Mouse (Mus musculus) midbrain, embryonic 11.5 days (tissue): ENCODE data around the gene Adrb1. TPM values are rescaled to one million over a fixed set of nuclear protein-coding genes. Genes with fewer than 3 reads are reported as not detected.

Experiments
- ATAC-seq: fragments of 200-750 bp; cut with Nextera tagmentation; 2 replicates; pipeline ENCODE4 v1.8.0; 2017; ENCODE audit warnings: moderate TSS enrichment, moderate library complexity; ENCODE audit not compliant: low FRiP score
- DNase-seq: peaks from one replicate; pipeline ENCODE4 v3.0.0; 2015; ENCODE audit warnings: low spot score; ENCODE audit errors: missing footprints
- H3K27ac ChIP-seq: fragments of 300-500 bp; sonication (generic); 2 replicates; pipeline ENCODE4 v1.5.1; 2014; ENCODE audit warnings: low read depth, low read length
- H3K27me3 ChIP-seq: fragments of 300-500 bp; sonication (generic); 2 replicates; pipeline ENCODE4 v1.6.1; 2014; ENCODE audit warnings: mild to moderate bottlenecking, low read length, moderate library complexity, mixed read lengths; ENCODE audit not compliant: control insufficient read depth, insufficient read depth
- H3K36me3 ChIP-seq: fragments of 300-500 bp; sonication (generic); 2 replicates; pipeline ENCODE4 v1.6.1; 2014; ENCODE audit warnings: mild to moderate bottlenecking, low read length, moderate library complexity, mixed read lengths; ENCODE audit not compliant: control insufficient read depth, insufficient read depth
- H3K4me1 ChIP-seq: fragments of 300-500 bp; sonication (generic); 2 replicates; pipeline ENCODE4 v1.6.1; 2014; ENCODE audit warnings: low read length; ENCODE audit not compliant: control insufficient read depth, insufficient read depth
- H3K4me2 ChIP-seq: fragments of 300-500 bp; sonication (generic); 2 replicates; pipeline ENCODE4 v1.6.1; 2014; ENCODE audit warnings: mild to moderate bottlenecking, moderate library complexity
- H3K4me3 ChIP-seq: fragments of 300-500 bp; sonication (generic); 2 replicates; pipeline ENCODE4 v1.5.1; 2014; ENCODE audit warnings: low read depth, low read length
- H3K9ac ChIP-seq: fragments of 300-500 bp; sonication (generic); 2 replicates; pipeline ENCODE4 v1.6.1; 2014; ENCODE audit warnings: low read length
- H3K9me3 ChIP-seq: fragments of 300-500 bp; sonication (generic); 2 replicates; pipeline ENCODE4 v1.6.1; 2016; ENCODE audit warnings: low read length; ENCODE audit not compliant: control insufficient read depth
- WGBS: fragments of 180-500 bp; shearing (Covaris S2); extraction: QIAGEN DNeasy Blood & Tissue Kit; methylation state at CpG from one replicate; pipeline ENCODE4 v1.1.7; 2014; 5-methylcytosine and 5-hydroxymethylcytosine counted together
- polyA plus RNA-seq: library from polyadenylated mRNA; unstranded; fragments of >200 nt; fragmentation: Nextera tagmentation; extraction: Ambion mirVana; gene quantifications from 2 replicates; pipeline ENCODE4 v1.2.1, GENCODE M21; 2014

The Adrb1 gene
- polyA plus RNA-seq, 1 experiment from 2014 or later, result 0.15 TPM

DNA sequence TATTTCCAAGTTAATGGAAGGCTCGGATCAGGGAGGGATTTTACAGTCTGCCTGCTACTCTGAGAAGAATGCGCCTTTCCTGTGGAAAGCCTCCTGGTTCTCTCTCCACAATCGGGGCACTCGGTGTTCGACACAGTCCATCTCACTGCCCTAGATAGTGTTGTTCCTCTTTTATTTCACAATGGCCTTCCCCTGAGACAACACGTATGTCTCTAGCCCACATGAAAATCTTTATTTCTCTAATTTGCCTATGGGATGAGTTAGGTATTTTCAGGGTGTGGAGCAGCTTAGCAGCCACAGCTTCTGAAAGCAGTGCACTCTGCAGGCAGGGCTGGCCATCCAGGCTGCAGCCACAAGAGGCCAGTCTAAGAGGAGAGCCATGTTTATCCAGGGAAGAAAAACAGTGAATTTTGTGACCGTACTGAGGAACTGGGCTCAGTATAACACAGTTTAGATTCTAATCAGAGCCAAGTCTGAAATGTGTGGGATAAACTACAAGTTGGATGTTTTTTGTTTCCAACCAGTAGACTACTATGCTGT, 12.1 kb downstream of the Adrb1 start:
- Histone ChIP-seq H3K9ac (no peak overlapping the region), H3K9me3 (no peaks in the 10 kb centered on the region)
- ATAC-seq, result no peak

DNA sequence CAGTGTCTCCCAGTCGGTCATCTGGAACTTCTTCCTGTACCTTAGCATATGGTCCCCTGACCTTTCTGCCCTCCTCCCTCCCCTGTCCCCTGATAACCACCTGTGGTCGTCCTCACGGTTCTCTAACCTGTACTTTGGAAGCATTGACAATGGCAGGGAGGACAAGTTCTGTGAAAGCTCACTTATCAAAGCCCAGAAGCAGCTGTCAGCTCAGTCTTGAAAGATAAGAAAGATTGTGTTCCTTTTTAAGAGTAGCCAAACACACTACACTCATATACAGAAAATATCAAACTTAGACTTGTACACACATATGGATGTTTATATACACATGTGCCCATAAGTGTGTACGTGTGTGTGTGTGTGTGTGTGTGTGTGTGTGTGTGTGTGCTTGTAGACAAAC, 13.7 kb downstream of the Adrb1 start:
- WGBS, result 76% methylated on average over 4 of the region's 4 CpGs
- Histone ChIP-seq H3K4me1 (no peaks in the 10 kb centered on the region), H3K9ac (no peak overlapping the region), H3K27ac (no peak overlapping the region), H3K36me3 (no peaks in the 10 kb centered on the region), H3K9me3 (no peaks in the 10 kb centered on the region), H3K4me3 (no peak overlapping the region), H3K27me3 (no peaks in the 10 kb centered on the region; the same call in 1 of the 2 replicates), H3K4me2 (no peak overlapping the region)
- DNase-seq (no peak), ATAC-seq (no peak)

More for the DNA sequence above, 12.1 kb downstream of the Adrb1 start:
- no peaks in the 10 kb centered on the region for H3K36me3 ChIP-seq
- H3K4me3 ChIP-seq, result no peak overlapping the region
- 58% methylated on average over 7 of the region's 7 CpGs for WGBS
- no peaks in the 10 kb centered on the region; the same call in 1 of the 2 replicates for H3K4me1 ChIP-seq
- no peaks in the 10 kb centered on the region; the same call in 1 of the 2 replicates for H3K27me3 ChIP-seq
- no peak overlapping the region for H3K27ac ChIP-seq
- DNase-seq, result no peak
- H3K4me2 ChIP-seq, result no peak overlapping the region

DNA sequence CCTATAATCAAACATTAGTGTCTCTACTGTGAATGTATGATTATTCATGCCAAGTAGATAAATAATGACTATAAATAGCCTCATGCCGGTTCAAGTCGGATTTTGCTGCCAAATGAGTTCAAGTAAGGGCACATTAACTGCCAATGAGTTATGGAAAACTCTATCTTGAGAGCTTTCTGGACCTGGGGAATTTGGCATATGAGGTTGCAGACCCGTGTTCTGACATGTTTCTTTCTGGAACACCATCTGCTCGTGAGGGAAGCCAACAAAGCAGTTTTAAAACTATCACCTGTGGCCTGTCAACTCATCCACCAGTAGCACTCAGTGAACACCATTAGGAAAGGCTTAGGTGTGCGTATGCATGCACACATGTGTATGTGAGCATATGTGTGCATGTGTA, 14.3 kb downstream of the Adrb1 start:
- 86% methylated on average over 5 of the region's 5 CpGs for WGBS

DNA sequence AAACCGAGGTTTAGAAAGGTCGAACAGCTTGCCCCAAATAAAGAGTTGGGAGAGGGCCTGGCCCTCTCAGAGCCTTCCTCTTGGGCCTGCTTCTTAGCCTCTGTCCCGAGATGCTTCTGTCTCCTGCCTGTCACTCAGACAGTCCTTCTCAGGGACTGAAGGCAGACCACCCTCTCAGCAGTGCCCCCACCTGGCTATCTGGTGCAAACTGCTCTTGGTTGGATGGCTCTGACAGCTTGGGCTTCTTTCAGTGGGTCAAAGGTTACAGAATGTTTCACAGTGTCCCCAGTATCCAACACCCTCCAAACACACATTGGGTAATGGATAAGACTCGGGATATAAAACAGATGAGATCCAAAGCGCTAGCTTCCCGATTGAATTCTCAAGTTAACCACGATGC, 23.1 kb downstream of the Adrb1 start:
- no peak overlapping the region for H3K27ac ChIP-seq
- H3K4me2 ChIP-seq, result no peak overlapping the region
- ATAC-seq, result 0 out of 2 replicates have a peak, but pooled peaks have one; percentile 11
- H3K36me3 ChIP-seq, result no peaks in the 10 kb centered on the region
- WGBS, result 69% methylated on average over 7 of the region's 7 CpGs
- no peak for DNase-seq
- no peak overlapping the region for H3K4me3 ChIP-seq
- no peaks in the 10 kb centered on the region for H3K9me3 ChIP-seq
- H3K27me3 ChIP-seq, result no peaks in the 10 kb centered on the region
- no peak overlapping the region for H3K9ac ChIP-seq
- H3K4me1 ChIP-seq, result no peaks in the 10 kb centered on the region

More for the DNA sequence above, 14.3 kb downstream of the Adrb1 start:
- ATAC-seq (no peak), DNase-seq (no peak)
- H3K4me1 ChIP-seq, result no peaks in the 10 kb centered on the region
- no peak overlapping the region for H3K27ac ChIP-seq
- no peaks in the 10 kb centered on the region for H3K36me3 ChIP-seq
- H3K9me3 ChIP-seq, result no peaks in the 10 kb centered on the region
- H3K4me2 ChIP-seq, result no peak overlapping the region
- no peak overlapping the region for H3K9ac ChIP-seq
- H3K4me3 ChIP-seq, result no peak overlapping the region
- H3K27me3 ChIP-seq, result no peaks in the 10 kb centered on the region

DNA sequence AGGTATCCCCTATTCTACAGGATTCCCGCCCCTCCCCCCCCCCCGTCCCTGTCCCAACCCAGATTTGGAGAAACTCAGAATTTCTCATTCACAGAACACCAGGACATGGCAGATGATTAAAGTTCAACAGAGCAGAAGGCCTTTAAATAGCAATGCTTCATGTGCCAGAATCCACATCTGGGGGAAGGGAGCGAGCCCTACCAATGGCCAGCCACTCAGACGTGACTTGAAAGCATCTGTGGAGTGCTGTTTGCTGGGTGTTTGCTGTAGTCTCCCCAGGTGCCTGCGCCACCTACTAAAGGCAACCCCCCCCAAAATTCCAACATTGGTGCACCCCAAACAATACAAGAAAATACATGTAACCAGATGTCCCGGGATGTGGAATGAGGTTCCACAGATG, 23.5 kb downstream of the Adrb1 start:
- H3K4me1 ChIP-seq, result no peaks in the 10 kb centered on the region; the same call in 1 of the 2 replicates
- no peaks in the 10 kb centered on the region for H3K27me3 ChIP-seq
- no peaks in the 10 kb centered on the region for H3K36me3 ChIP-seq
- no peaks in the 10 kb centered on the region for H3K9me3 ChIP-seq
- H3K9ac ChIP-seq, result no peak overlapping the region
- 69% methylated on average over 5 of the region's 6 CpGs for WGBS
- H3K4me2 ChIP-seq, result no peak overlapping the region
- ATAC-seq (no peak), DNase-seq (no peak)
- no peak overlapping the region for H3K27ac ChIP-seq
- H3K4me3 ChIP-seq, result no peak overlapping the region

DNA sequence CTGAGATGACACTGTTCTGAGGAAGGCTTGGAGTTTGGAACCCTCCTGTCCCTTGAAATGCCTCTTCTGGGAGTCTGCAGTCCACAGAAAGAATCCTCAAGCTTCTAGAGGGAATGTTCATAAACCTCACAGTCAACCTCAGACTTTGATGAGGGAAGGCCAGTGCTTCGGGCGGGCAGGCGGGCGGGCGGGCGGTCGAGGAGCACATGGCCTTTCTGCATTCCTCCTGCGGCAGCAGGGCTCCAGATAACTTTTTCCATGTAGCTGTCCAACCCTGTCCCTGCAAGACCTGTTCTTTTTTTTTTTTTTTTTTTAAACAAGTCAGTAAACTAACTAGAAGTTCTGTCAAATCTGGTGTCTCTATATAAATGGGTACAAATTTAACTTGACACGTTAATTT, 24.6 kb downstream of the Adrb1 start:
- no peak overlapping the region for H3K27ac ChIP-seq
- H3K4me1 ChIP-seq, result peaks cover 2% of the 10 kb centered on the region; the same call in 1 of the 2 replicates
- H3K36me3 ChIP-seq, result no peaks in the 10 kb centered on the region
- no peak overlapping the region for H3K4me2 ChIP-seq
- WGBS, result 92% methylated on average over 9 of the region's 9 CpGs
- no peak overlapping the region for H3K9ac ChIP-seq
- ATAC-seq (no peak), DNase-seq (no peak)
- H3K4me3 ChIP-seq, result no peak overlapping the region
- no peaks in the 10 kb centered on the region for H3K9me3 ChIP-seq
- H3K27me3 ChIP-seq, result no peaks in the 10 kb centered on the region

DNA sequence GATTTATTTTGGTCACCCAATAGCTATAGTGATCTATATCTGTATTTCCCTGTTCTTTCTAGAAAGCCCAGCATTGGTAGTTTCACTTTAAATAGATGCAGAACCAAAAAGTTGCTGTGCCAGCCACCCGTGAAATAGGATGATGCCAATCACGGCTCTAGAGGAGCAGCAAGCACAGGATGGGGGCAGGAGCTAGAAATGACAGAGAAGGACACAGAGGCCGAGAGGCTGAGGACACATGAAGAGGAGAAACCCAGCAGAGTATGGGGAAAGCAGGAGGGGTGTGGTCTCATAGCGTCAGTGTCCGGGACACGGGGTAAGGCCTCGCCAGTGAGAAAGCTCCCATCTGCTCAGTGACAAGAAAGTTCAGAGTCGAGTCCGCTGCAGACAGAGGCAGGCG, 25.9 kb downstream of the Adrb1 start:
- no peak overlapping the region for H3K27ac ChIP-seq
- no peak overlapping the region for H3K9ac ChIP-seq
- no peak for DNase-seq
- no peaks in the 10 kb centered on the region for H3K27me3 ChIP-seq
- no peaks in the 10 kb centered on the region for H3K36me3 ChIP-seq
- H3K4me2 ChIP-seq, result no peak overlapping the region
- ATAC-seq, result no peak
- no peak overlapping the region for H3K4me3 ChIP-seq
- no peaks in the 10 kb centered on the region for H3K9me3 ChIP-seq
- H3K4me1 ChIP-seq, result peaks cover 2% of the 10 kb centered on the region; the same call in 1 of the 2 replicates
- WGBS, result 74% methylated on average over 10 of the region's 10 CpGs

DNA sequence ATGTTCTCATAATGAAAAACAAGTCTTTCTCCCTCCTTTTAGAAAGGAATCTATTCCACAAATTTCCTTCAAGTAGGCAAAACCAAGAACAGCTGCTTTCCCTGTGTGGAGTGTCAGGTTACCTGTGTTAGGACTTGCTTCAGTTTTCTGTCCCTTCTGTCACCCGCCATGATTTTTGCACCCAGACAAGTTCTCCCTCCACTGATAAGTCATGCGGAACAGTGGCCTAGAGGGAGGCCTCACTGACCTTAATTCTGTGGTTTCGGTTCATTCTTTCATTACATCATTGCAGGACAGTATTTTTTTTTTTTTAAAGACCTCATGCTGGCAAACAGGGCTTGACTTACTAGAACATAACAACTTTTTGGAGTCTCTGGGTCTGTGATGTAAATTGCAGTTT, 27.3 kb downstream of the Adrb1 start:
- Histone ChIP-seq H3K27ac (no peak overlapping the region), H3K4me2 (no peak overlapping the region), H3K9ac (no peak overlapping the region), H3K36me3 (no peaks in the 10 kb centered on the region), H3K9me3 (no peaks in the 10 kb centered on the region), H3K4me1 (peaks cover 2% of the 10 kb centered on the region; the same call in 1 of the 2 replicates), H3K4me3 (no peak overlapping the region), H3K27me3 (no peaks in the 10 kb centered on the region)
- WGBS, result 53% methylated on average over 3 of the region's 3 CpGs
- DNase-seq (no peak), ATAC-seq (no peak)

DNA sequence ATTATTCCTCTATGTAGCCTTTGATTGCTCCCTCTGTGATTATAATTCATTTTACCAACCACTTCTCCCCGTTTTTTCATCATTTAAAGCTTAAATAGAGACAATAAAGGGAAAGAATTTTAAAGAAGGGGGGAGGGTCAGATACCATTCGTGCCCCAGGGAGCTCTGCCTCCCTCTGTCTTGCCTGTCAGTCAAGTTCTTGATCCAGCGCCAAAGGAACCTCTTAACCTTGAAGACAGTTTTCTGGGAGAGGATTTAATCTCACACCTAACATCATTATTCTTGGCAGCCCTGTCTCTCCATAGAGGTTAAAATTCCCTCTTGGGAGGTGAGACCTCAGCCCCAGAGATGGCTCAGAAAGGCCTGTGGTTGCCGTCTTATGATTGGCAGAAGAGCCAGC, 28.7 kb downstream of the Adrb1 start:
- H3K4me1 ChIP-seq, result peaks cover 2% of the 10 kb centered on the region; the same call in 1 of the 2 replicates
- H3K9ac ChIP-seq, result no peak overlapping the region
- no peak overlapping the region for H3K4me2 ChIP-seq
- no peak for ATAC-seq
- H3K27ac ChIP-seq, result no peak overlapping the region
- no peaks in the 10 kb centered on the region for H3K36me3 ChIP-seq
- H3K27me3 ChIP-seq, result no peaks in the 10 kb centered on the region
- WGBS, result 39% methylated on average over 4 of the region's 4 CpGs
- H3K4me3 ChIP-seq, result no peak overlapping the region
- H3K9me3 ChIP-seq, result no peaks in the 10 kb centered on the region
- DNase-seq, result no peak
